Mouse (Mus musculus) midbrain, embryonic 11.5 days (tissue): ENCODE data around the gene Ncapd3. TPM values are rescaled to one million over a fixed set of nuclear protein-coding genes. Genes with fewer than 3 reads are reported as not detected.

Source experiments
- ATAC-seq: fragments of 200-750 bp; cut with Nextera tagmentation; 2 replicates; pipeline ENCODE4 v1.8.0; 2017; ENCODE audit warnings: moderate TSS enrichment, moderate library complexity; ENCODE audit not compliant: low FRiP score
- DNase-seq: peaks from one replicate; pipeline ENCODE4 v3.0.0; 2015; ENCODE audit warnings: low spot score; ENCODE audit errors: missing footprints
- H3K27ac ChIP-seq: fragments of 300-500 bp; sonication (generic); 2 replicates; pipeline ENCODE4 v1.5.1; 2014; ENCODE audit warnings: low read depth, low read length
- H3K27me3 ChIP-seq: fragments of 300-500 bp; sonication (generic); 2 replicates; pipeline ENCODE4 v1.6.1; 2014; ENCODE audit warnings: mild to moderate bottlenecking, low read length, moderate library complexity, mixed read lengths; ENCODE audit not compliant: control insufficient read depth, insufficient read depth
- H3K36me3 ChIP-seq: fragments of 300-500 bp; sonication (generic); 2 replicates; pipeline ENCODE4 v1.6.1; 2014; ENCODE audit warnings: mild to moderate bottlenecking, low read length, moderate library complexity, mixed read lengths; ENCODE audit not compliant: control insufficient read depth, insufficient read depth
- H3K4me1 ChIP-seq: fragments of 300-500 bp; sonication (generic); 2 replicates; pipeline ENCODE4 v1.6.1; 2014; ENCODE audit warnings: low read length; ENCODE audit not compliant: control insufficient read depth, insufficient read depth
- H3K4me2 ChIP-seq: fragments of 300-500 bp; sonication (generic); 2 replicates; pipeline ENCODE4 v1.6.1; 2014; ENCODE audit warnings: mild to moderate bottlenecking, moderate library complexity
- H3K4me3 ChIP-seq: fragments of 300-500 bp; sonication (generic); 2 replicates; pipeline ENCODE4 v1.5.1; 2014; ENCODE audit warnings: low read depth, low read length
- H3K9ac ChIP-seq: fragments of 300-500 bp; sonication (generic); 2 replicates; pipeline ENCODE4 v1.6.1; 2014; ENCODE audit warnings: low read length
- H3K9me3 ChIP-seq: fragments of 300-500 bp; sonication (generic); 2 replicates; pipeline ENCODE4 v1.6.1; 2016; ENCODE audit warnings: low read length; ENCODE audit not compliant: control insufficient read depth
- WGBS: fragments of 180-500 bp; shearing (Covaris S2); extraction: QIAGEN DNeasy Blood & Tissue Kit; methylation state at CpG from one replicate; pipeline ENCODE4 v1.1.7; 2014; 5-methylcytosine and 5-hydroxymethylcytosine counted together
- polyA plus RNA-seq: library from polyadenylated mRNA; unstranded; fragments of >200 nt; fragmentation: Nextera tagmentation; extraction: Ambion mirVana; gene quantifications from 2 replicates; pipeline ENCODE4 v1.2.1, GENCODE M21; 2014

Gene Ncapd3
- polyA plus RNA-seq, 1 experiment from 2014 or later, result 39.8 TPM

DNA sequence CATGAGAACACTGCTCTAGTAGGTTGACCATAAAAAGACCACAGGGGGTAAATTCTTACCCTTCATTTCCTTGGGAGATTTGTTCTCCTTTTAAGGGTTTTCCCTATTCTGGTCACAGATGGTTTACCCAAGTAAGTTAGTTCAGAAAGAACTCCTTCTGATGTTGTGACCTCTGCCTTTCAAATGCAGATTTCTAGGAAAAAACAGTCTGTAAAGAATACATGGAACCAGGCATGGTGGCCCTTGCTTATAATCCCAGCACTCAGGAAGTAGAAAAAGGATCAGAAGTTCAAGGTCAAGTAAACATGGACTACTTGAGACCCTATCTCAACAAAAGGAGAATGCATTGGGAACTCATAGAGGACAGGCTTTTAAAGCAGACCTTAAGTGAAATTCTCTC is 45.8 kb downstream of the Ncapd3 start:
- H3K4me2 ChIP-seq, result no peak overlapping the region
- no peaks in the 10 kb centered on the region for H3K4me1 ChIP-seq
- no peak overlapping the region for H3K4me3 ChIP-seq
- no peaks in the 10 kb centered on the region for H3K9me3 ChIP-seq
- ATAC-seq, result no peak
- no peak overlapping the region for H3K27ac ChIP-seq
- H3K36me3 ChIP-seq, result peaks cover 18% of the 10 kb centered on the region
- no peak for DNase-seq
- H3K9ac ChIP-seq, result no peak overlapping the region
- no peaks in the 10 kb centered on the region for H3K27me3 ChIP-seq

DNA sequence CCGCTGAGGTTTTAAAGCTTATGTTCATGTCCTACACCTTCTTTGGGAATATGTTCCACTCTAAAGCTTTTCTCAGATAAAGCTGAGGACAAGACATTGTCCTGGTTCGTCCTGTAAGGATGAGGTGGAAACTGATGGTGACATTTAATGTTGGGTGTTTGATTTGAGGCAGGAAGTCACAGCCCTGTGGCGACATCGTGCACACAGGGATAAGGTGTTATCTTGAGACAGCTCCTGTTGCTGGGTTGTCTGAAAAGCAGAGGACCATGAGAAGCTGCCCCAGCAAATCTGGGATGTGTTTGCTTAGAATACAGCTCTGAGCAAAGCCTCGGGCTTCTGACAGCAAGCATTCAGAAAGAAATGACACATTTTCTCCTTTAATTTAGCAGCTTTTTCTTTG is 56.3 kb downstream of the Ncapd3 start:
- peaks cover 26% of the 10 kb centered on the region for H3K36me3 ChIP-seq
- WGBS, result 89% methylated on average over 5 of the region's 5 CpGs
- no peaks in the 10 kb centered on the region for H3K27me3 ChIP-seq
- no peak overlapping the region for H3K4me2 ChIP-seq
- no peaks in the 10 kb centered on the region for H3K4me1 ChIP-seq
- no peak overlapping the region for H3K27ac ChIP-seq
- H3K9me3 ChIP-seq, result no peaks in the 10 kb centered on the region
- no peak for ATAC-seq
- no peak for DNase-seq
- H3K4me3 ChIP-seq, result no peak overlapping the region
- H3K9ac ChIP-seq, result no peak overlapping the region

DNA sequence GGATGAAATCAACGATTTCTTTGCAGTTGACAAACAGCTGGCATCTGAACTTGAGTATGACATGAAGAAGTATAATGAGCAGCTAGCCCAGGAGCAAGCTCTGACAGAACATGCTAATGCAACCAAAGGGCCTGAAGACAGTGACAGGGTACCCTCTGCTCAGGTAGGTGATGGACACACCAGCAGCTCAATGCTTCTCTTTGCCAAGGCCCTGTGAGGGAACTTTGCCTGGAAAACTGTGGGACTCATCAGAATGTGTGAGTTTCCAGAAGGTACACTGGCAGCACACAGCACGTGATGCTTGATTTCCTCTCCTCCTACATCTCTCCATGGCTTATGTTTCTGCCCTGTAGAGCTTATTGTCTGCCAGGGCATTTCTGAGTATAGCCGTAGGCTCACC is 57.4 kb downstream of the Ncapd3 start:
- ATAC-seq, result no peak
- H3K36me3 ChIP-seq, result peaks cover 24% of the 10 kb centered on the region

DNA sequence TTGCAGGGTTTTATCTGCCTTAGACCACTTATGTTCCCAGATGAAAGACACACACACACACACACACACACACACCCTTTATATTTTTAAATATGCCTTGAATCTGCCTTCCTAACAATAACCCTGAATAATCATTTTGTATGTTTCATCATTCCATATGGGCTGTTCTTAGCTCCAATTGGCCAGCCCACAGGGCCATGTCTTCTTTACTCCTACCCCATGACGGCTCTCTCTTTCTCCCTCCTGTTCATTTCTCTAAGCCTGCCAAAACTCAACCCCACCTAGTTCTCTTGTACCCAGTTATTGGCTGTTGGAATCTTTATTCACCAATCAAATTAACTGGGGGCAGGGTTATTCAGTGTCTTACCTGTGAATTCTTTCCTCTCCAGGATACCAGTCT is 60.2 kb downstream of the Ncapd3 start:
- Histone ChIP-seq H3K27me3 (no peaks in the 10 kb centered on the region), H3K9me3 (no peaks in the 10 kb centered on the region), H3K4me3 (no peak overlapping the region), H3K4me2 (no peak overlapping the region), H3K27ac (no peak overlapping the region), H3K36me3 (peaks cover 30% of the 10 kb centered on the region), H3K4me1 (no peaks in the 10 kb centered on the region), H3K9ac (no peak overlapping the region)
- ATAC-seq (no peak), DNase-seq (no peak)
- WGBS, result 88% methylated on average over 1 of the region's 1 CpGs

More for the DNA sequence above, 57.4 kb downstream of the Ncapd3 start:
- no peaks in the 10 kb centered on the region for H3K27me3 ChIP-seq
- H3K9me3 ChIP-seq, result no peaks in the 10 kb centered on the region
- no peak overlapping the region for H3K4me2 ChIP-seq
- no peaks in the 10 kb centered on the region for H3K4me1 ChIP-seq
- no peak for DNase-seq
- no peak overlapping the region for H3K9ac ChIP-seq
- no peak overlapping the region for H3K4me3 ChIP-seq
- no peak overlapping the region for H3K27ac ChIP-seq
- 95% methylated on average over 3 of the region's 3 CpGs for WGBS

DNA sequence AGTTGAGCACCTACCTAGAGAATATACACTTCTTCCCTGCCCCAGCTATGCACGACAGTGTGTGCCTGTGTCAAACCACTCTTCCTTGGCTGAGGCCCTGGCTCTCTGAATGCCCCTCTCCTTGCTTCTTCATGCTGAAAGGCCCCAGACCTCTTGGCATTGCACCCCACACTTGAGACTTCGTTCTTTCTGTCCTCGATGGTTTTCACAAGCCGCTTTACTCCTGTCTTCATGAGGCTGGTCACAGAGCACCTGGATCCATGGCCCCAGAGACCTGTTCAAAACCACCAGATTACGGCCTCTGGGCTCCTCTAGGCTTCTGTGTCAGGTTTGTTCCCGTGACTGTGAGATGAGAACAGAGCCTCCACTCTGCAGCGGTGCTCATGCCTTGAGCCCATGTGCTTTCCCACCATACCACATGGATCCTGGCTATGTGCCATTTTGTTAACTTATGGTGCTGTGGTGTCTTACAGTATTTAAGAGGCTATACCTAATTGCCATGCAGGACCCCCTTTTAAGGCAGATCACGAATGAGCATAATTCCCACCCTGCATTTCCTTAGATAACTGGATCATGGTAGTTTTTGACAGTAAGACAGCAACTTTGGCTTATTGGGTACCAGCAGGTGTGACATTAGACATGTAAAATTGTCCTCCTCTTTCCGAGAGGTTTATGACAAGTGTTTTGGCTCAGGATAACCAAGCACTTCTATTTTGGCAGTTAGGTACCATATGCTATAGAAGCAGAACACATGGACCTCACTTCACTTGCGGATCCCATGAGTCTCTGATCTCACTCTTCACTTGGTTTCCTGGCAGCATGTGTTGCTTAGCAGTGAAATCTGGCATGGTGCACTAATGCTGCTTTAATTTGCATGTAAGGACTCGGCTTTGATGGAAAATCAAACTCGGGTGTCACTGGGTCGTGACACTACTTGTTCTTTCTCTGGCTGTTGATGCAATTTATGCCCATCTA is 61.1 kb downstream of the Ncapd3 start:
- Histone ChIP-seq H3K36me3 (peaks cover 33% of the 10 kb centered on the region), H3K4me2 (no peak overlapping the region), H3K27me3 (no peaks in the 10 kb centered on the region), H3K9ac (no peak overlapping the region), H3K4me1 (no peaks in the 10 kb centered on the region), H3K27ac (no peak overlapping the region), H3K4me3 (no peak overlapping the region), H3K9me3 (no peaks in the 10 kb centered on the region)
- ATAC-seq (no peak), DNase-seq (no peak)
- WGBS, result 95% methylated on average over 13 of the region's 13 CpGs

DNA sequence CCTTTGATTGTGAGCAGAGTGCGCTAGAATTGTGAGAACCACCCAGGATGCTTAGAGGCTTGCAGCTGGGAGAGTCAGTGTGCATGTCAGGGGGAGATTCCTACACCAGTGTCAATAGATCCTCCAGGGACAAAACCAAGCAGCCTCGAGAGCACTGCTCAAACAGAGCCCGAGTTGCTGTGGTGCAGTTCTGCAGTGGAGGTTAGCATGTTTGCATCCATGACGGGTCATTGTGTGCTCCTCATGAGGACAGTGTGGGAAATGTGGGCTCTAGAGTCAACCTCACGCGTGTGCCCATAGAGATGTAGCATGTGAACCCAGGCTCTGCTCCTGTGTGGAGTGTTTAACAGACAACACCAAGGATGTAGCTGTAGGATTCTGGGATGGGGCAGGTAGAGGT is 62.9 kb downstream of the Ncapd3 start:
- ATAC-seq (peak; percentile 44; the same call in 1 of the 2 replicates), DNase-seq (no peak)
- WGBS, result 89% methylated on average over 6 of the region's 6 CpGs
- no peaks in the 10 kb centered on the region for H3K27me3 ChIP-seq
- H3K9ac ChIP-seq, result no peak overlapping the region
- H3K4me1 ChIP-seq, result no peaks in the 10 kb centered on the region
- peaks cover 29% of the 10 kb centered on the region for H3K36me3 ChIP-seq
- no peak overlapping the region for H3K27ac ChIP-seq
- H3K4me3 ChIP-seq, result no peak overlapping the region
- H3K4me2 ChIP-seq, result no peak overlapping the region
- no peaks in the 10 kb centered on the region for H3K9me3 ChIP-seq

DNA sequence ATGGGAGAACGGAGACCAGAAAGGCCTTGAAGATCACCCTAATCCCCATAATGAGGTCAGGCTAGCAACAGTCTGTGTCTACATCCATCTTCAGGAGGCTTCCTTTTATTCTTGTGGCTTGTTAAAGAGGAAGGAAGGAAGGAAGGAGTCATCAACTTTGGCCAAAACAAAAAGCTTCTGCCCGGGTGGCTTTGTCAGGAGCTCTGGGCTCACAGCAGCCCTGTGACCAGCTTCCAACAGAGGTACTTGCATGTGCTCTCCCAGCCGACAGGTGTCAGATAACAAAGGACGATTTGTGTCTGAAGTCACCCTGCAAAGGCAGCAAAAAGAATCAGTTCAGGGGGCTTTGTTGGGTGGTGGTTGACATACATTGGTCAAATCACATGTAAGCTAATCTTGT is 68.1 kb downstream of the Ncapd3 start:
- no peaks in the 10 kb centered on the region for H3K9me3 ChIP-seq
- H3K4me2 ChIP-seq, result no peak overlapping the region
- no peak for DNase-seq
- WGBS, result 52% methylated on average over 4 of the region's 4 CpGs
- H3K9ac ChIP-seq, result no peak overlapping the region
- peaks cover 25% of the 10 kb centered on the region for H3K36me3 ChIP-seq
- no peak overlapping the region for H3K27ac ChIP-seq
- ATAC-seq, result no peak
- H3K27me3 ChIP-seq, result no peaks in the 10 kb centered on the region
- no peaks in the 10 kb centered on the region for H3K4me1 ChIP-seq
- H3K4me3 ChIP-seq, result no peak overlapping the region

DNA sequence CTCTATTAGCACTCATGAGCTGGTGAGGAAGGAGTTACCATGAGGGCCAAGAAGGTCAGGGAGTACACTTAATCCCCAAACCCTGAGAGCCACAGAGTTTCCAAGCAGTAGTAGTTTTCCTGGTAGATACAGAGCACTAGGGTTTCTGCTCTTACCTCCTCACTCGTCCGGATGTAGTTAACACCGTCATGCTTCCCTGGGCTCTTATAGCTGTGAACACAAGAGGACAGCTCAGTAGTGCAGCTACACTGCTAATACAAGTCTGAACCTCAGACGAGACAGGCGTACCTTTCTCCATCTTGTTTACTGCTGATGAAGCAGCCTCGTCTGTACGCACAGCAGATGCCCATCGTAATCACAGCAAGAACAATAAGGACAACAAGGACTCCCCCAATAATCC is 68.6 kb downstream of the Ncapd3 start:
- no peaks in the 10 kb centered on the region for H3K4me1 ChIP-seq
- H3K9ac ChIP-seq, result no peak overlapping the region
- no peak for DNase-seq
- ATAC-seq, result no peak
- no peak overlapping the region for H3K27ac ChIP-seq
- H3K4me3 ChIP-seq, result no peak overlapping the region
- no peaks in the 10 kb centered on the region for H3K27me3 ChIP-seq
- 91% methylated on average over 8 of the region's 8 CpGs for WGBS
- H3K4me2 ChIP-seq, result no peak overlapping the region
- H3K9me3 ChIP-seq, result no peaks in the 10 kb centered on the region
- H3K36me3 ChIP-seq, result peaks cover 26% of the 10 kb centered on the region

DNA sequence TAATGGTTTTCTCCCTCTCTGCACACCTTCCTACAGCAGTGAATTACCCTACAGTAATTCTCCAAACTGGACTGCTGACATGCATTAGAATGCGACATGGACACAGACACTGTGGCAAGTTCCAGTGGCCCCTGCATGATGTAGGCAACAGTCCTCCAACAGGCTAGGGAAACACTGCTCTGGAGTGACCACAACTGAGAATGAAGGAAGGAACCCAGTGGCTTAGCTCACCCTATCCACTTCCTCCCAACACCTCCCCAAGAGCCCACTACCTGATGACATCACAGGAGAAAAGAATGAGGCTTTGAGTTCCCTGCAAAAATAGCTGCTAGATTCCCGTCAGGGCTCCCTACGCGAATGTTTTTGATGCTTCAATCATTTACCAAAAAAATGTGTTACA is 69.5 kb downstream of the Ncapd3 start:
- no peak for ATAC-seq
- WGBS, result 89% methylated on average over 4 of the region's 4 CpGs
- no peaks in the 10 kb centered on the region for H3K4me1 ChIP-seq

More for the DNA sequence above, 69.5 kb downstream of the Ncapd3 start:
- H3K9ac ChIP-seq, result no peak overlapping the region
- no peak overlapping the region for H3K4me2 ChIP-seq
- H3K36me3 ChIP-seq, result peaks cover 32% of the 10 kb centered on the region
- H3K4me3 ChIP-seq, result no peak overlapping the region
- H3K9me3 ChIP-seq, result no peaks in the 10 kb centered on the region
- DNase-seq, result no peak
- no peak overlapping the region for H3K27ac ChIP-seq
- H3K27me3 ChIP-seq, result no peaks in the 10 kb centered on the region
